Mouse (Mus musculus) kidney, adult 2 months (tissue): ENCODE measurements around the gene Trak1.

ENCODE experiments used
- CTCF ChIP-seq: fragments of 200-500 bp; conservative IDR thresholded peaks from 2 replicates; pipeline ENCODE4 v1.5.1; 2011; ENCODE audit warnings: low read depth, mild to moderate bottlenecking, control low read depth, low read length, moderate library complexity, mixed read lengths; ENCODE audit not compliant: insufficient read depth, insufficient read length
- POLR2A ChIP-seq: fragments of 200-500 bp; IDR thresholded peaks from one replicate; pipeline ENCODE4 v1.6.1; 2011; ENCODE audit warnings: low read depth, low read length, control low read depth

DNA sequence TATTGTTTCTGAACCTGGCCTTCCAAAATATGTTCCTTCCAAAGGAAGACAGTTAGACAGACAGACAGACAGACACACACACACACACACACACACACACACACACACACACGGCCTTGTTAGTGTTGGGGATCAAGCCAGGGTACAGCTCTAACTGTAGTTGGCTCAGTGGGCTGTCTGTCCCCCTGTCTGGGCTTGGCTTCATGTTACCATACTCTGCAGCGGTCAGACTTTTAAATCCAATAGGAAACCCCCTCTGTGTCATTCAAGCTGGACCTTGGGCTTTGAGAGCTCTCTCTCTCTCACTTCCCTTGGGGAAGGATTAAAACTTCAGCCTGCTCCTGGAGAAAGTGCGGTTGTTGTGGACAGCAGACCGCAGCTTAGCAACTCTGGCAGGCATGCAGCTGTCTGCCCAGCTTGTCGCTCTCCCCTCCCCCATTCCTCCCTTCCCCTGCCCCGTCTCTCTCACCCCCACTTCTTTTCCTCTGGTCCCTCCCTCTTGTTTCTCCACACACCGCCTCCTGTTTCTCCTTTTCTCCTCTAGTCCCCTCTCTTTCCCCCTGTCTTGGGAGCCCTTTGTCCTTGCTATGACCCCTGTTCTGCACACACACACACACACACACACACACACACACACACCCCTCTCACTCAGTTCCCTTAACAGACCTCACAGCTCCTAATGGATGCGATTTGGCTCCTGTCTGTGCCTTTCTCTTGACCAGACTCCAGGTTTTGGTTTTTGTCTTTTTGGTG, 34.8 kb downstream of the Trak1 start:
- TF ChIP-seq POLR2A (no peak), CTCF (no peak)
